Mouse (Mus musculus) central nervous system, embryonic 14 days (tissue): ENCODE measurements around the gene Mgp. TPM values are rescaled to one million over a fixed set of nuclear protein-coding genes. Genes with fewer than 3 reads are reported as not detected.

Experiments used
- polyA plus RNA-seq: library from polyadenylated mRNA; depleted of rRNA; stranded (reverse); fragments of >200 nt; gene quantifications from 2 replicates; pipeline ENCODE4 v1.2.3, GENCODE M21; 2012; rRNA removed

Mgp gene
- polyA plus RNA-seq: 29.7 and 116 TPM in 2 replicates

DNA sequence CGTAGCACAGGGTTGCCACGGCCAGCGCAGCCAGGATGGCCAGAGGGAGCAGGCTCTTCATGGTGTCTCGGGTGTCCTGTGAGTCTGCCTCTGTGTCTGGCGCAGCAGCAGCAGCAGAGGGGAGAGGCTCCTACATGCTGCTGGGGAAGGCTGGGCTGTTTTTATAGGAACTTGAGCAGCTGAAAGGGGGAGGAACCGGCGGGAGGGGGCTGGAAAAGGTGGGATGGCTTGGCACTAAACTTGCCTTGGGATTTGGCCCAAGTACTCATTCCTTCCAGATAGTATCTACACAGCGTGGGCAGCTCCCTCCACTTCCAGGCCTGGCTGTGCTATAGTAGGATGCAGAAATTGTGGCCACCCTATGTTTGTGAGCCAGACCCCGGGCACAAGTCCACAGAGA, at the start of gene Mgp:
TSS of gene Mgp (minus strand) at position 154 of the 400 bp plus-strand sequence.

DNA sequence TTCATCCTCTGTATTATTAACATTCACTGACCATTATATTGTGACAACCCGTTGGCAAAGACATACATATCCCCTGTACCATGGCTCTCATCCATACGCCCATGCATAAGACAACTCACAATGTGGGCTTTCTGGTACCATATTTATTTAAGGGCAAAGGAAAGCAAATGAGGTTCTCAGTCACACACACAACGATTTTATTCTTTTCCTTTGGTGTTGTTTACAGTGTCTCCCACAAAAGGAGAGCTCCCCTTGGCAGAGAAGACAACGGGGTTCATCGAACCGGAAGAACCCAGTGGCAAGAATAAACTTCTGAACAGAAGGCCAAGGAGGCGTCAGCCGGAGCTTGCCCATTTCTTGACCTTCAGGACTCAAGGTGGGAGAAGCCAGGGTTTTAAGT, 47.9 kb upstream of the Mgp start, which contains the start of gene Pde6h:
TSS of gene Pde6h (plus strand) at position 301 of the 400 bp plus-strand sequence.

DNA sequence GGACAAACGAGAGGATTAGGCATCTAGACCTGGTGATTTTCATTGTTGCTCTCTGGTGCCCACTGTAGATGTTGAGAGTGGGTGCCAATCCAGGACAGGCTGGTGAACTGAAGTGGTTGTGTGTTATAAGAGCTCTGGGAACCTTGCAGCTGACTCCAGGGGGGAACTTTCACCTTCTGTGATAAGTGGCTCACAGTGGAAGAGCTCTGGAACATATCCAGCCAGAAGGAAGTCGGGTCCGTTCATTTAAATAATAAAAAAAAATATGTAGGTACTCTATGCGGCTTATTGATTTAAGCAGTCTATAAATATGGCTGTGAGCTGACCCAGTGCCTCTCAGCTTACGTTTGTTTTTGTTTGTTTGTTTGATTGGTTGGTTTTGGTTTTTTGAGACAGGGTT, 46.5 kb upstream of the Mgp start, which contains the start of gene Erp27:
TSS of gene Erp27 (minus strand) at position 101 of the 400 bp plus-strand sequence.

DNA sequence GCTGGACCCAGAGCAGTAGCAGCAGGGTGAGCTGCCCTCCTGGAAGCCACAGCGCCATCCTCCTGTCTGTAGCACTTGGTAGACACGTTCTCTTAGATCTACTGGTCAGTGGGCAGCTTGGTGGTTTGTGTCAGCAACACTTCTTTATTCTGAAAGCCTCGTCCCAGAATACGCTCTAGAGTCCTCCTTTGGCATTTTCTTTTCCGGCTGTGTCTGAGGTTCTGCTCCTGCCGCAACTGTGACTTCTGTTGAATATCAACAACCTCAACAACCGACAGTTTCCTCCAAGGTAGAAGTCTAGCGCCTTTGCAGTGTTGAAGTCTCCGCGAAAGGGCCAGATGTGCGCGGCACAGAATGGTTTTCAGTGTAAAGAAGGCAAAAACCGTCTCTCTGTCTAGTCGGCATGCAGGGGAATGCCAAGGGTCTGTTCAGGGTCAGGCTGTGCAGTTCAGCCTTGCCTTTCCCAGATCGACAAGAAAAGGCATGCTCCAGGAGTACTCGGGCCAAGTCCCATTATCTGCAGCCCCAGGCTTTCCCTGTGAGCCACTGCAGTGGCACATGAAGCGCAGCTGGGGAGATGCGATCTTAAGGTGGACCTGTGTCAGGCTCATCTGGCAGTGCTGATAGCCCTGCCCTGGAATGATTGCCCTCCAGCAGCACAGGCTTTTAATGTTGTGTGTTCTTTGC, 18.3 kb downstream of the Mgp start, which contains the start of gene Art4:
TSS of gene Art4 (minus strand) at position 548 of the 687 bp plus-strand sequence.

DNA sequence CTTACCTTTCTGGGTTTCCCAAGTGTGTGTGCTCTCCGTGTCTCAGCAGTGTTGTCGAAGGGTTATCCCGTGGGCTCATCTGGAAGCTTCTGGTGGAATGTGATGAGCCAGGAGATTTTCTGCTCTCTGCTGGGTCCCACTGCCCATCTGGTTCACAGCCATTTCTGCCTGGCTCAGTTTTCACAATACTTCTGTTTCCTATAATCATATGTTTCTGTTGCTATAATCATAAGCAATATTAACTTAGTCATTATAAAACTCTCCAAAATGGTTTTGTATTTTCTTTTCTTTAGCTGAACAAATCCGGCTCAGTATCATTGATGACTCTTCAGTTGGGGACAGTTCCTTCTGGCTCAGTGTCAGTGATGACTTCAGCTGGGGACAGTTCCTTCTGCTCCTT, 40.3 kb downstream of the Mgp start, which contains the start of gene Smco3:
TSS of gene Smco3 (minus strand) at position 101 of the 400 bp plus-strand sequence.

DNA sequence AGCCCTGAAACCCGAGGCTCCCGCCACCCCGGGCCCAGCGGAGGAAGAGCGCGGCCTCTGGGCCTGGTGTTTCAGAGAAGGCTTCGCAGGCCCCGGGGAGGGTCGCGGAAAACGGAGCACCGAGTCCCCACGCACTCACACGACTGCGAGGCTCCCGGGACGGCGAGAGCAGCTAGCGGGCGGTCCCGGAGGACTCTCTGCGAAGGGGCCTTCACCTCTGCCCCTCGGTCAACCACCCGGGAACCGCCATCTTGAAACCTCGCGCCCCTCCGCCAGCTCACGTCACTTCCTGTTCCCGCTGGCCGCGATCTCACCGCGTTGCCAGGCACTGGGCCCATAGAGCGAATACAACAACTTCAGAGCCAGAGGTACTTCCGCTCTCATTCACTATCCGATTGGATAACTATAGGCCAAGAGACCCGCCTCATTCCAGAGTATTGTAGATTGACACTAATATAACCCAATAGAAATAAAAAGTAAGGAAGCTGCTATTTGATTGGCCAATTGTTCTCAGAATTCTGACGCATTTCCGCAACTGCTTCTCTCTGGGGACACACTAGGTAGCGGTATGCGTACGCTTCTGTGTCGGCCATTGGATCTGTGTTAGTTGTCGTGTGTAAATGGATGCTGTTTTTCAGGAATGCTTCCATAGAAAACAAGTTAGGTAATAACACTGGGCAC, 47.6 kb downstream of the Mgp start, which contains the start of gene Wbp11:
TSS of gene Wbp11 (minus strand) at position 353 of the 681 bp plus-strand sequence.

DNA sequence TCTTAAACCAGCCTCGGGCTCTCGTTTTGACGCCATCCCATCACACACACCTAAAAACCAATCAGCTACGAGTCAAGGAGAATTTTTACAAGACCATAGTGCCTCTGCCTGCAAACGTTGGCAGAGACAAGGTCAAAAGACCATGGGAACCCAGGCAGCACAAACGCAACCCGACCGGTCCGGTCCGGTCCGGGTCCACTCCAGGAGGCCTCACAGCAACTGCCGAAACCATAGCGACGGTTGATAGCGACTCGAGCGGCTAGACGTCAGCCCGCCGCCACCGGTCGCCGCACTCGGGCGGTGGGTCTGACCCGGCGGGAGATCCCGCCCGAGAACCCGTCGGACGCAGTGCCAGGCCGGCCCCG, 48.1 kb downstream of the Mgp start, which contains the start of gene BC049715:
TSS of gene BC049715 (plus strand) at position 111 of the 365 bp plus-strand sequence.

Other genes with a start within 250 kb of the Mgp start
- 0.72 and 1.4 TPM in 2 replicates for gene Plbd1, start 213.9 kb downstream of the Mgp start, polyA plus RNA-seq
- 0.26 and 0.31 TPM in 2 replicates for gene Gucy2c, start 94.1 kb downstream of the Mgp start, polyA plus RNA-seq
- gene Hist4h4, start 71.4 kb downstream of the Mgp start, polyA plus RNA-seq: 1.1 TPM in 2 replicates
- gene H2afj, start 67.6 kb downstream of the Mgp start, polyA plus RNA-seq: 93.3 and 95.8 TPM in 2 replicates
- gene BC049715, start 48.2 kb downstream of the Mgp start, polyA plus RNA-seq: 0.22 and 0.45 TPM in 2 replicates
- 73.0 and 88.0 TPM in 2 replicates for gene Wbp11, start 47.6 kb downstream of the Mgp start, polyA plus RNA-seq
- 0.75 and 0.81 TPM in 2 replicates for gene Smco3, start 40.4 kb downstream of the Mgp start, polyA plus RNA-seq
- 0.22 and 0.49 TPM in 2 replicates for gene Art4, start 18.1 kb downstream of the Mgp start, polyA plus RNA-seq
- gene Erp27, start 46.4 kb upstream of the Mgp start, polyA plus RNA-seq: 0.16 and 0.20 TPM in 2 replicates
- gene Pde6h, start 48.0 kb upstream of the Mgp start, polyA plus RNA-seq: 0.19 and 0.23 TPM in 2 replicates
- gene Arhgdib, start 66.1 kb upstream of the Mgp start, polyA plus RNA-seq: 19.7 and 28.4 TPM in 2 replicates